Mouse (Mus musculus) hindbrain, embryonic 16.5 days (tissue): Measurements from ENCODE around the gene Trim67. TPM values are rescaled to one million over a fixed set of nuclear protein-coding genes. Genes with fewer than 3 reads are reported as not detected.

ENCODE experiments used
- ATAC-seq: fragments of 200-750 bp; cut with Nextera tagmentation; 2 replicates; pipeline ENCODE4 v1.8.0; 2017; ENCODE audit warnings: moderate TSS enrichment, moderate library complexity
- H3K27ac ChIP-seq: fragments of 300-500 bp; sonication (generic); 2 replicates; pipeline ENCODE4 v1.5.1; 2014; ENCODE audit warnings: low read depth, mild to moderate bottlenecking, control low read depth, low read length, moderate library complexity
- H3K27me3 ChIP-seq: fragments of 300-500 bp; sonication (generic); replicated peaks from 2 replicates; pipeline ENCODE4 v1.6.1; 2014; ENCODE audit warnings: low read length; ENCODE audit not compliant: control insufficient read depth, insufficient read depth
- H3K36me3 ChIP-seq: fragments of 300-500 bp; sonication (generic); 2 replicates; pipeline ENCODE4 v1.6.1; 2014; ENCODE audit warnings: mild to moderate bottlenecking, low read length, moderate library complexity, mixed read lengths; ENCODE audit not compliant: control insufficient read depth, insufficient read depth
- H3K4me1 ChIP-seq: fragments of 300-500 bp; sonication (generic); 2 replicates; pipeline ENCODE4 v1.6.1; 2014; ENCODE audit warnings: low read depth, low read length; ENCODE audit not compliant: control insufficient read depth, insufficient read depth
- H3K4me2 ChIP-seq: fragments of 300-500 bp; sonication (generic); 2 replicates; pipeline ENCODE4 v1.6.1; 2014; ENCODE audit warnings: mild to moderate bottlenecking, low read length, control low read depth, moderate library complexity
- H3K4me3 ChIP-seq: fragments of 300-500 bp; sonication (generic); 2 replicates; pipeline ENCODE4 v1.5.1; 2014; ENCODE audit warnings: mild to moderate bottlenecking, low read length, control low read depth, moderate library complexity
- H3K9ac ChIP-seq: fragments of 300-500 bp; sonication (generic); 2 replicates; pipeline ENCODE4 v1.6.1; 2014; ENCODE audit warnings: low read depth, mild to moderate bottlenecking, control low read depth, low read length, moderate library complexity
- H3K9me3 ChIP-seq: fragments of 300-500 bp; sonication (generic); 2 replicates; pipeline ENCODE4 v1.6.1; 2014; ENCODE audit warnings: mild to moderate bottlenecking, low read length, moderate library complexity; ENCODE audit not compliant: control insufficient read depth
- WGBS: fragments of 180-500 bp; shearing (Covaris S2); extraction: QIAGEN DNeasy Blood & Tissue Kit; methylation state at CpG from one replicate; pipeline ENCODE4 v1.1.7; 2014; 5-methylcytosine and 5-hydroxymethylcytosine counted together
- polyA plus RNA-seq: library from polyadenylated mRNA; unstranded; fragments of >200 nt; fragmentation: Nextera tagmentation; extraction: Ambion mirVana; gene quantifications from 2 replicates; pipeline ENCODE4 v1.2.1, GENCODE M21; 2015

Gene Trim67
- polyA plus RNA-seq, 1 experiment from 2014 or later = 27.0 TPM

DNA sequence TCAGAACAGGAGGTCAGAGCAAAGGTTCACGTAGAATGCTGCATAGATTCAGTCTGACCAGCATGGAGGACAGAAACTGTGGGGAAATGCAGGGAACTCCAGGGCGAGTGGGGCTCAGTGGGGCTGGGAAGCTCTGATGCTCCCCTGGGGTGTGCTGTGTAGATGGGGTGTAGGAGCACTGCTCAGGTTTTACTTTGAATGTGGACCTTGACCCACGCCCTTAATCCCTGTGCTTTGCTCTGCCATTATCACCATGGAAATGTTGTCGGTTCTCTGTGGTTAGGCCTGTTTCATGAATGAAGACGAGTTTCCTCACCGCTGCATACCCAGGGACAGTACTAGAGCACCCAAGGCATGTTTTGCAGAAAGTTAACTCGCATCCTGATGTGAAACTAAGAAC, 78.6 kb downstream of the Trim67 start:
- Histone ChIP-seq H3K4me2 (no peak overlapping the region), H3K27ac (no peak overlapping the region), H3K27me3 (no peaks in the 10 kb centered on the region), H3K36me3 (peaks cover 16% of the 10 kb centered on the region), H3K4me3 (no peak overlapping the region), H3K4me1 (no peaks in the 10 kb centered on the region), H3K9me3 (no peaks in the 10 kb centered on the region), H3K9ac (no peak overlapping the region)
- no peak for ATAC-seq
- WGBS = 93% methylated on average over 7 of the region's 7 CpGs

DNA sequence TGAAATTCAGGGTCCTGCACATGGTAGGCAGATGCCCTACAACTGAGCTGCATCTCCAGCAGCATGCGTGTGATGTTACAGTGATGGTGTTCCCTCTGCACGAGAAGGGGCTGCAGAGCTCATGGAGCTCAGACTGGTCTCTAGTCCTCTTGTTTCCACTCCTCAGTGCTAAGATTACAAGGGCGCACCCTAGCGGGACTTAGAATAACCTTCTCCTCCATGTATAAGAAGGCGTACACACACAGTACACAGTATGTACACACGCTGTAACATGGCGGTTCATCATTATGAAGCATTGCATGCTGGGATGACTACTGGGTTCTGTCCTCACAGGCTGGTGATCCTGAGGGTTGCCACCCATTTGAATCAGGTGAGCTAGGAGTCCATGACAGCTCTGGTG, 79.2 kb downstream of the Trim67 start:
- no peaks in the 10 kb centered on the region for H3K27me3 ChIP-seq
- H3K4me3 ChIP-seq = no peak overlapping the region
- H3K9ac ChIP-seq = no peak overlapping the region
- no peak for ATAC-seq
- H3K9me3 ChIP-seq = no peaks in the 10 kb centered on the region
- no peak overlapping the region for H3K4me2 ChIP-seq
- WGBS = 96% methylated on average over 7 of the region's 7 CpGs
- H3K4me1 ChIP-seq = no peaks in the 10 kb centered on the region
- peaks cover 21% of the 10 kb centered on the region for H3K36me3 ChIP-seq
- H3K27ac ChIP-seq = no peak overlapping the region

DNA sequence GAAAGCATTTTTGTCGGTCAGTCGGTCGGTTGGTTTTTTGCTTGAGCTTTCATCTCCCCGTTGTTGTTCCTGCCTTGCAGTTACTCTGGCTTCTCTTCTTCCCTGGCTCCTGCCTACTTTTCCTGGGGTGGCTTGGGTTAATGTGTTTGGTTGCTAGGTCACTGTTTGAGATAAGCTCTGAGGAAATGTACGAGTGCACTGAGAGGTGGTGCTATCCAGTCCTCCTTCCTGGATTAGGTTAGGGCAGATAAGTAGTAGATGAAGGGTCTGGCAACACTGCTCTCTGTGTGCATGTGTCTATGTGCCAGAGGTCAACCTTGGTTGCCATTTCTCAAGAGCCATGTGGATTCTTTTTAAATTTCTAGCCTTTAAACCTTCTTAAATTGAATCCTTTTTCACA, 79.8 kb downstream of the Trim67 start:
- H3K36me3 ChIP-seq = peaks cover 22% of the 10 kb centered on the region
- no peaks in the 10 kb centered on the region for H3K9me3 ChIP-seq
- H3K4me3 ChIP-seq = no peak overlapping the region
- no peaks in the 10 kb centered on the region for H3K4me1 ChIP-seq
- ATAC-seq = no peak
- no peak overlapping the region for H3K4me2 ChIP-seq
- no peaks in the 10 kb centered on the region for H3K27me3 ChIP-seq
- no peak overlapping the region for H3K9ac ChIP-seq
- WGBS = 96% methylated on average over 5 of the region's 5 CpGs
- no peak overlapping the region for H3K27ac ChIP-seq

DNA sequence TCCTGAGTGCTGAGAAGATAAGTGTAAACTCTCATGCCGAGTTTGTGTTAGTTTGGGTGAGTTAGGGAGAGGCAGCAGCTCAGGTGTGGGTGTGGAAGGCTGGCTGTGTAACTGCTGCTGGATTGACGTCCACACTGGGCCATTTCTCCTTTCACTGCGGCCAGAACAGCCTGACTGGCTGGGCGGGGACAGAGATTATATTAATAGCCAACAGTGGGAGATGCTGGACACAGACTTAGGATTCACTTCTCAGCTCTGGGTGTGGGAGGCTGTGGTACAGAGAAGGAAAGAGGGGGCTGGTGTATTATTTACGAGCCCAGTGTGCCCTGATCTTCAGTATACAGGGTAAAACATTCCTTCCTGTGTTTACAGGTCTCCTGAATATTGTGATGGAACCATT, 85.2 kb downstream of the Trim67 start:
- ATAC-seq = no peak
- no peak overlapping the region for H3K4me3 ChIP-seq
- H3K9ac ChIP-seq = no peak overlapping the region
- H3K27ac ChIP-seq = no peak overlapping the region
- no peak overlapping the region for H3K4me2 ChIP-seq
- peaks cover 46% of the 10 kb centered on the region for H3K36me3 ChIP-seq
- H3K9me3 ChIP-seq = no peaks in the 10 kb centered on the region
- WGBS = 86% methylated on average over 5 of the region's 5 CpGs
- no peaks in the 10 kb centered on the region for H3K4me1 ChIP-seq
- no peaks in the 10 kb centered on the region for H3K27me3 ChIP-seq

DNA sequence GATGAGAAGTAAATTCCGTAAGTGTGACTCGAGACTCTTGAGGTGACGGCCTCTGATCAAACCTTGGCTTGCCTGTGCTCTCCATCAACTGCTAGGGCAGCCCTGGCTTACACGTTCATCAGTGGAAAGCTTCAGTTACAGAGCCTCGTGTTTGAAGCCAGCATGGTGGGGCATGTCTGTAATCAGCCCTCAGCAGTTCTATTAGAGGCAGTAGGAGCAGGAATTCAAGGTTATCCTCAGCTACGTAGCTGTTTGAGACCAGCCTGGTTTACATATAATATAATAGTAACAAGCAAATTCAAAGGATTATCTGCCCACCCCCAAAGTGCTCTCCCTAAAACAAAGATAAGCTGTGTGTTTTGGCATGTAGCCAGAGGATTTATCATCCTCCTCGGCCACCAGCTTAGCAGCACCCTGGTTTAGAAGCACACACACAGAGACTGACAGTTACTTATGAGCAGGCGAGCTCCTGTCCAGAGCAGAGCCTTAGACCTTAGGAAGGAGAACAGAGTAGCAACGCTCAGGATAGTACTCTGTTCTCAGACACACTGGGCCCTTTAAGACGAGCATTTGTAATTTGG, 86.1 kb downstream of the Trim67 start:
- Histone ChIP-seq H3K27me3 (no peaks in the 10 kb centered on the region), H3K4me3 (no peak overlapping the region), H3K4me2 (no peak overlapping the region), H3K36me3 (peaks cover 49% of the 10 kb centered on the region), H3K9me3 (no peaks in the 10 kb centered on the region), H3K9ac (no peak overlapping the region), H3K27ac (no peak overlapping the region), H3K4me1 (no peaks in the 10 kb centered on the region)
- 86% methylated on average over 10 of the region's 10 CpGs for WGBS
- ATAC-seq = no peak

Other genes with a start within 250 kb of the Trim67 start
- gene Agt, start 223.4 kb upstream of the Trim67 start, polyA plus RNA-seq = 2.7 and 10.9 TPM in 2 replicates
- 0.15 and 0.34 TPM in 2 replicates for gene Capn9, start 217.0 kb upstream of the Trim67 start, polyA plus RNA-seq
- gene 2310022B05Rik, start 129.7 kb upstream of the Trim67 start, polyA plus RNA-seq = 17.0 and 23.2 TPM in 2 replicates
- 61.6 and 62.4 TPM in 2 replicates for gene Ttc13, start 71.1 kb upstream of the Trim67 start, polyA plus RNA-seq
- gene Arv1, start 71.0 kb upstream of the Trim67 start, polyA plus RNA-seq = 32.1 and 33.6 TPM in 2 replicates
- 0.90 and 1.9 TPM in 2 replicates for gene Fam89a, start 41.3 kb upstream of the Trim67 start, polyA plus RNA-seq
- gene Gnpat, start 69.9 kb downstream of the Trim67 start, polyA plus RNA-seq = 73.8 and 79.9 TPM in 2 replicates
- gene 2810004N23Rik, start 70.0 kb downstream of the Trim67 start, polyA plus RNA-seq = 21.5 and 25.5 TPM in 2 replicates
- 11.7 and 14.8 TPM in 2 replicates for gene Exoc8, start 104.6 kb downstream of the Trim67 start, polyA plus RNA-seq
- gene Sprtn, start 104.8 kb downstream of the Trim67 start, polyA plus RNA-seq = 5.9 and 8.1 TPM in 2 replicates
- gene Egln1, start 156.2 kb downstream of the Trim67 start, polyA plus RNA-seq = 14.3 and 14.8 TPM in 2 replicates
- gene Tsnax, start 219.9 kb downstream of the Trim67 start, polyA plus RNA-seq = 210 and 220 TPM in 2 replicates